Mouse (Mus musculus): ENCODE data around the gene Tymp.

GRCm38 (mm10) chr15:89354455-89354854, 22.4 kb downstream of the Tymp start:
- no peak for TF ChIP-seq CTCF (IDR thresholded peaks at IDR 0.05; ENCODE audit: low read depth)
- no peak for TF ChIP-seq EP300 (optimal IDR thresholded peaks at IDR 0.05)
